Mouse (Mus musculus) erythroblast, embryonic 14.5 days (primary cell): ENCODE results near the gene Efcab9. TPM values are rescaled to one million over a fixed set of nuclear protein-coding genes. Genes with fewer than 3 reads are reported as not detected.

Source experiments
- H3K27me3 ChIP-seq: 2 replicates; pipeline ENCODE4 v1.6.1; 2012; ENCODE audit warnings: inconsistent platforms; ENCODE audit not compliant: control insufficient read depth
- H3K36me3 ChIP-seq: 2 replicates; pipeline ENCODE4 v1.6.1; 2012; ENCODE audit warnings: mild to moderate bottlenecking, inconsistent platforms; ENCODE audit not compliant: control insufficient read depth
- H3K4me1 ChIP-seq: 2 replicates; pipeline ENCODE4 v1.6.1; 2012; ENCODE audit warnings: inconsistent platforms; ENCODE audit not compliant: control insufficient read depth
- H3K4me3 ChIP-seq: replicated peaks from 2 replicates; pipeline ENCODE3; 2012; ENCODE audit warnings: moderate library complexity, mild to moderate bottlenecking, inconsistent platforms
- H3K9me3 ChIP-seq: 2 replicates; pipeline ENCODE4 v1.6.1; 2012; ENCODE audit warnings: low read length, inconsistent platforms, mixed read lengths; ENCODE audit not compliant: control insufficient read depth
- GATA1 ChIP-seq: IDR thresholded peaks from 2 replicates; pipeline ENCODE4 v1.6.1; 2012; ENCODE audit warnings: low read length, inconsistent platforms, mixed read lengths
- TAL1 ChIP-seq: IDR thresholded peaks from 3 replicates; pipeline ENCODE4 v1.6.1; 2012; ENCODE audit warnings: low read length, inconsistent platforms, mixed read lengths
- polyA plus RNA-seq: library from polyadenylated mRNA; stranded (reverse); fragments of >175 nt; gene quantifications from 2 replicates; pipeline ENCODE4 v1.2.3, GENCODE M21; 2012

Efcab9 gene
- polyA plus RNA-seq, 1 experiment, result not detected

- peaks cover 78% of the 10 kb centered on the region for H3K36me3 ChIP-seq
- no peak for TF ChIP-seq TAL1
- TF ChIP-seq GATA1, result no peak
These were observed 12.2 kb upstream of the Efcab9 start for GRCm38 (mm10) chr11:32544041-32544440.

GRCm38 (mm10) chr11:32542687-32543411 is 11.0 kb upstream of the Efcab9 start:
- peaks cover 93% of the 10 kb centered on the region for H3K4me1 ChIP-seq
- TF ChIP-seq TAL1 (peak; percentile 44; the same call in 2 of the 3 replicates), GATA1 (no peak)
- no peaks in the 10 kb centered on the region for H3K27me3 ChIP-seq
- no peaks in the 10 kb centered on the region for H3K9me3 ChIP-seq
- H3K4me3 ChIP-seq, result peak overlapping the region; percentile 61
- peaks cover 79% of the 10 kb centered on the region for H3K36me3 ChIP-seq

More at GRCm38 (mm10) chr11:32544041-32544440, 12.2 kb upstream of the Efcab9 start:
- no peaks in the 10 kb centered on the region for H3K27me3 ChIP-seq
- H3K9me3 ChIP-seq, result no peaks in the 10 kb centered on the region
- H3K4me3 ChIP-seq, result peak overlapping the region; percentile 47
- peaks cover 86% of the 10 kb centered on the region for H3K4me1 ChIP-seq

- no peaks in the 10 kb centered on the region for H3K9me3 ChIP-seq
- peaks cover 76% of the 10 kb centered on the region for H3K36me3 ChIP-seq
- H3K4me3 ChIP-seq, result peak overlapping the region; percentile 61
- peaks cover 91% of the 10 kb centered on the region for H3K4me1 ChIP-seq
- H3K27me3 ChIP-seq, result no peaks in the 10 kb centered on the region
- TF ChIP-seq GATA1 (no peak), TAL1 (no peak)
These were observed 10.3 kb upstream of the Efcab9 start for GRCm38 (mm10) chr11:32542181-32542580.

- Histone ChIP-seq H3K4me1 (peaks cover 96% of the 10 kb centered on the region), H3K36me3 (peaks cover 77% of the 10 kb centered on the region), H3K27me3 (no peaks in the 10 kb centered on the region), H3K4me3 (no peak overlapping the region), H3K9me3 (no peaks in the 10 kb centered on the region)
- no peak for TF ChIP-seq GATA1
- no peak for TF ChIP-seq TAL1
These were observed 8.6 kb upstream of the Efcab9 start for GRCm38 (mm10) chr11:32540463-32540862.

GRCm38 (mm10) chr11:32539717-32540116 is 7.8 kb upstream of the Efcab9 start:
- H3K9me3 ChIP-seq, result no peaks in the 10 kb centered on the region
- no peaks in the 10 kb centered on the region for H3K27me3 ChIP-seq
- H3K4me3 ChIP-seq, result no peak overlapping the region
- TF ChIP-seq TAL1 (no peak), GATA1 (no peak)
- peaks cover 77% of the 10 kb centered on the region for H3K36me3 ChIP-seq
- peaks cover 97% of the 10 kb centered on the region for H3K4me1 ChIP-seq

- H3K36me3 ChIP-seq, result peaks cover 70% of the 10 kb centered on the region
These were observed 7.0 kb upstream of the Efcab9 start for GRCm38 (mm10) chr11:32538846-32539245.

GRCm38 (mm10) chr11:32538435-32538834 is 6.6 kb upstream of the Efcab9 start:
- TF ChIP-seq GATA1 (no peak), TAL1 (no peak)
- peaks cover 68% of the 10 kb centered on the region for H3K36me3 ChIP-seq
- H3K4me3 ChIP-seq, result peak overlapping the region; percentile 22
- no peaks in the 10 kb centered on the region for H3K27me3 ChIP-seq
- no peaks in the 10 kb centered on the region for H3K9me3 ChIP-seq
- H3K4me1 ChIP-seq, result peaks cover 97% of the 10 kb centered on the region

More at GRCm38 (mm10) chr11:32538846-32539245, 7.0 kb upstream of the Efcab9 start:
- no peak for TF ChIP-seq GATA1
- TF ChIP-seq TAL1, result no peak
- peak overlapping the region; percentile 22 for H3K4me3 ChIP-seq
- peaks cover 97% of the 10 kb centered on the region for H3K4me1 ChIP-seq
- H3K27me3 ChIP-seq, result no peaks in the 10 kb centered on the region
- H3K9me3 ChIP-seq, result no peaks in the 10 kb centered on the region

- no peak for TF ChIP-seq TAL1
- no peak for TF ChIP-seq GATA1
- no peaks in the 10 kb centered on the region for H3K9me3 ChIP-seq
- peaks cover 64% of the 10 kb centered on the region for H3K36me3 ChIP-seq
- H3K27me3 ChIP-seq, result peaks cover 5% of the 10 kb centered on the region; the same call in 1 of the 2 replicates
- peaks cover 93% of the 10 kb centered on the region for H3K4me1 ChIP-seq
- no peak overlapping the region for H3K4me3 ChIP-seq
These were observed 5.1 kb upstream of the Efcab9 start for GRCm38 (mm10) chr11:32536954-32537353.

- H3K27me3 ChIP-seq, result peaks cover 9% of the 10 kb centered on the region; the same call in 1 of the 2 replicates
- no peak overlapping the region for H3K4me3 ChIP-seq
- peaks cover 54% of the 10 kb centered on the region for H3K36me3 ChIP-seq
- H3K4me1 ChIP-seq, result peaks cover 91% of the 10 kb centered on the region
- H3K9me3 ChIP-seq, result no peaks in the 10 kb centered on the region
- TF ChIP-seq GATA1, result no peak
- no peak for TF ChIP-seq TAL1
These were observed 3.8 kb upstream of the Efcab9 start for GRCm38 (mm10) chr11:32535646-32536045.
